Mouse (Mus musculus) MEL (cell line): ENCODE measurements around the gene Gm10309. TPM values are rescaled to one million over a fixed set of nuclear protein-coding genes. Genes with fewer than 3 reads are reported as not detected.

ENCODE experiments used
- DNase-seq: peaks from one replicate; pipeline ENCODE4 v3.0.0; 2011; ENCODE audit warnings: low read depth, low spot score
- H3K27ac ChIP-seq: 2 replicates; pipeline ENCODE4 v1.5.1; 2012; ENCODE audit warnings: low read depth, mild to moderate bottlenecking, control low read depth, low read length, moderate library complexity; ENCODE audit not compliant: control insufficient read depth
- H3K27me3 ChIP-seq, 2 experiments: fragments of 150-350 bp in 1 of 2; sonication (generic) in 1 of 2; 2 replicates each; pipeline ENCODE4 v1.6.1; 2012; ENCODE audit warnings: low read length in 2 of 2, mild to moderate bottlenecking in 2 of 2, improper control_type of control experiment in 1 of 2, moderate library complexity in 1 of 2; ENCODE audit not compliant: insufficient read depth in 2 of 2, control insufficient read depth in 1 of 2
- H3K36me3 ChIP-seq, 2 experiments: 2 replicates each; pipeline ENCODE4 v1.6.1; 2012 to 2014; ENCODE audit warnings: low read length in 2 of 2, improper control_type of control experiment in 1 of 2, inconsistent platforms in 1 of 2, mild to moderate bottlenecking in 1 of 2; ENCODE audit not compliant: insufficient read depth in 2 of 2, control insufficient read depth in 1 of 2
- H3K4me1 ChIP-seq, 2 experiments: fragments of 150-350 bp in 1 of 2; sonication (generic) in 1 of 2; 2 replicates each; pipeline ENCODE4 v1.6.1; 2012; ENCODE audit warnings: low read length in 2 of 2, improper control_type of control experiment in 1 of 2, mild to moderate bottlenecking in 1 of 2; ENCODE audit not compliant: insufficient read depth in 2 of 2, control insufficient read depth in 1 of 2
- H3K4me3 ChIP-seq, 2 experiments: fragments of 150-350 bp in 1 of 2; sonication (generic) in 1 of 2; 2 replicates each; pipeline ENCODE4 v1.5.1; 2012; ENCODE audit warnings: low read depth in 2 of 2, low read length in 2 of 2, mild to moderate bottlenecking in 2 of 2, moderate library complexity in 2 of 2, control low read depth in 1 of 2, improper control_type of control experiment in 1 of 2; ENCODE audit not compliant: control insufficient read depth in 1 of 2, insufficient read depth in 1 of 2
- H3K79me2 ChIP-seq: 2 replicates; pipeline ENCODE4 v1.6.1; 2012; ENCODE audit warnings: mild to moderate bottlenecking, low read length, moderate library complexity; ENCODE audit not compliant: control insufficient read depth, poor library complexity, insufficient read depth
- H3K9ac ChIP-seq: 2 replicates; pipeline ENCODE4 v1.6.1; 2012; ENCODE audit warnings: low read depth, mild to moderate bottlenecking, control low read depth, low read length, moderate library complexity; ENCODE audit not compliant: control insufficient read depth, poor library complexity, severe bottlenecking
- H3K9me3 ChIP-seq: fragments of 150-350 bp; sonication (generic); replicated peaks from 2 replicates; pipeline ENCODE4 v1.6.1; 2012; ENCODE audit warnings: mild to moderate bottlenecking, low read length, improper control_type of control experiment, moderate library complexity; ENCODE audit not compliant: insufficient read depth
- BHLHE40 ChIP-seq: IDR thresholded peaks from 2 replicates; pipeline ENCODE4 v1.6.1; 2012; ENCODE audit warnings: low read depth, mild to moderate bottlenecking, inconsistent platforms, low read length, improper control_type of control experiment, borderline replicate concordance
- CHD2 ChIP-seq: IDR thresholded peaks from 2 replicates; pipeline ENCODE4 v1.6.1; 2011; ENCODE audit warnings: low read length, improper control_type of control experiment
- ELF1 ChIP-seq: IDR thresholded peaks from 2 replicates; pipeline ENCODE4 v1.6.1; 2014; ENCODE audit warnings: low read depth, mild to moderate bottlenecking, inconsistent platforms, low read length, improper control_type of control experiment, moderate library complexity
- EP300 ChIP-seq, 2 experiments: IDR thresholded peaks; 2 replicates each; pipeline ENCODE4 v1.6.1; 2011; ENCODE audit warnings: improper control_type of control experiment in 2 of 2, low read length in 2 of 2, low read depth in 1 of 2, mild to moderate bottlenecking in 1 of 2
- GABPA ChIP-seq: IDR thresholded peaks from 2 replicates; pipeline ENCODE4 v1.6.1; 2012; ENCODE audit warnings: low read depth, mild to moderate bottlenecking, inconsistent platforms, low read length, improper control_type of control experiment, moderate library complexity
- GATA1 ChIP-seq: IDR thresholded peaks from 2 replicates; pipeline ENCODE4 v1.6.1; 2011; ENCODE audit warnings: low read depth, low read length, improper control_type of control experiment
- KAT2A ChIP-seq: conservative IDR thresholded peaks from 2 replicates; pipeline ENCODE4 v1.6.1; 2012; ENCODE audit warnings: low read depth, low read length, improper control_type of control experiment, inconsistent platforms
- MAFK ChIP-seq: IDR thresholded peaks from 2 replicates; pipeline ENCODE4 v1.6.1; 2011; ENCODE audit warnings: low read depth, mild to moderate bottlenecking, low read length, improper control_type of control experiment, borderline replicate concordance
- MAZ ChIP-seq: IDR thresholded peaks from 2 replicates; pipeline ENCODE4 v1.6.1; 2012; ENCODE audit warnings: low read depth, mild to moderate bottlenecking, inconsistent platforms, low read length, improper control_type of control experiment
- MEF2A ChIP-seq: IDR thresholded peaks from 2 replicates; pipeline ENCODE4 v1.6.1; 2014; ENCODE audit warnings: low read depth, mild to moderate bottlenecking, inconsistent platforms, low read length, improper control_type of control experiment; ENCODE audit not compliant: poor library complexity, insufficient replicate concordance, severe bottlenecking; ENCODE audit errors: extremely low read depth
- MXI1 ChIP-seq: IDR thresholded peaks from 2 replicates; pipeline ENCODE4 v1.6.1; 2011; ENCODE audit warnings: mild to moderate bottlenecking, low read depth, low read length, improper control_type of control experiment
- MYB ChIP-seq: IDR thresholded peaks from 2 replicates; pipeline ENCODE4 v1.6.1; 2011; ENCODE audit warnings: mild to moderate bottlenecking, low read depth, low read length, improper control_type of control experiment
- NRF1 ChIP-seq: IDR thresholded peaks from 2 replicates; pipeline ENCODE4 v1.6.1; 2014; ENCODE audit warnings: low read depth, mild to moderate bottlenecking, inconsistent platforms, low read length, improper control_type of control experiment, moderate library complexity; ENCODE audit not compliant: poor library complexity, insufficient read depth, severe bottlenecking
- POLR2A ChIP-seq, 2 experiments: IDR thresholded peaks; 2 replicates each; pipeline ENCODE4 v1.6.1; 2011 to 2012; ENCODE audit warnings: low read length in 2 of 2, mild to moderate bottlenecking in 2 of 2, control low read depth in 1 of 2, improper control_type of control experiment in 1 of 2, low read depth in 1 of 2, moderate library complexity in 1 of 2; ENCODE audit not compliant: control insufficient read depth in 1 of 2, insufficient read depth in 1 of 2, poor library complexity in 1 of 2
- POLR2AphosphoS2 ChIP-seq: IDR thresholded peaks from 2 replicates; pipeline ENCODE4 v1.6.1; 2011; ENCODE audit warnings: low read length, improper control_type of control experiment
- RCOR1 ChIP-seq: IDR thresholded peaks from 2 replicates; pipeline ENCODE4 v1.6.1; 2012; ENCODE audit warnings: low read depth, mild to moderate bottlenecking, inconsistent platforms, low read length, improper control_type of control experiment
- TBP ChIP-seq: IDR thresholded peaks from 2 replicates; pipeline ENCODE4 v1.8.0; 2011; ENCODE audit warnings: low read depth, low read length, improper control_type of control experiment
- TCF12 ChIP-seq: IDR thresholded peaks from 2 replicates; pipeline ENCODE4 v1.6.1; 2014; ENCODE audit warnings: low read depth, mild to moderate bottlenecking, inconsistent platforms, low read length, improper control_type of control experiment, moderate library complexity
- UBTF ChIP-seq: IDR thresholded peaks from 2 replicates; pipeline ENCODE4 v1.6.1; 2012; ENCODE audit warnings: low read depth, mild to moderate bottlenecking, inconsistent platforms, low read length, improper control_type of control experiment, moderate library complexity, borderline replicate concordance; ENCODE audit not compliant: insufficient read depth
- USF1 ChIP-seq: IDR thresholded peaks from 2 replicates; pipeline ENCODE4 v1.6.1; 2014; ENCODE audit warnings: low read depth, mild to moderate bottlenecking, inconsistent platforms, low read length, improper control_type of control experiment, moderate library complexity
- USF2 ChIP-seq, 2 experiments: IDR thresholded peaks; 2 replicates each; pipeline ENCODE4 v1.6.1; 2011 to 2012; ENCODE audit warnings: improper control_type of control experiment in 2 of 2, low read length in 2 of 2, borderline replicate concordance in 1 of 2, inconsistent platforms in 1 of 2, low read depth in 1 of 2, mild to moderate bottlenecking in 1 of 2; ENCODE audit not compliant: insufficient read depth in 1 of 2
- ZMIZ1 ChIP-seq: IDR thresholded peaks from 2 replicates; pipeline ENCODE4 v1.6.1; 2012; ENCODE audit warnings: low read depth, mild to moderate bottlenecking, inconsistent platforms, low read length, improper control_type of control experiment, moderate library complexity
- ZNF384 ChIP-seq: IDR thresholded peaks from 2 replicates; pipeline ENCODE4 v1.6.1; 2012; ENCODE audit warnings: low read depth, mild to moderate bottlenecking, inconsistent platforms, low read length, improper control_type of control experiment
- polyA plus RNA-seq, 2 experiments: library from polyadenylated mRNA; stranded (reverse) in 1 of 2; unstranded in 1 of 2; fragments of >175 nt in 1 of 2; fragments of >200 nt in 1 of 2; gene quantifications; 2 replicates each; pipeline versions ENCODE4 v1.2.1 to v1.2.4; 2012; ENCODE audit warnings: low replicate concordance in 2 of 2, low read depth in 1 of 2; ENCODE audit not compliant: insufficient read length in 2 of 2, insufficient read depth in 1 of 2, missing spikeins in 1 of 2
- total RNA-seq: library from RNA; depleted of rRNA; stranded (reverse); fragments of 300-350 nt; gene quantifications from 2 replicates; pipeline ENCODE4 v1.2.3, GENCODE M21; 2012

Gene Gm10309
- total and polyA plus RNA-seq, 3 experiments = 0.06 TPM; not detected in 2

- TF ChIP-seq ELF1 = no peak
- TF ChIP-seq NRF1 = no peak
- no peak for TF ChIP-seq MXI1
- TF ChIP-seq EP300 (IDR thresholded peaks at IDR 0.05; ENCODE audit: low read depth in 1 of 2, low read length in 2 of 2) = no peak
- TF ChIP-seq MYB = no peak
- TF ChIP-seq TCF12 = no peak
- TF ChIP-seq TBP = no peak
- no peak for TF ChIP-seq USF2 (IDR thresholded peaks at IDR 0.05; ENCODE audit: borderline replicate concordance in 1 of 2, insufficient read depth in 1 of 2, low read depth in 1 of 2, low read length in 2 of 2)
- no peak for TF ChIP-seq CHD2
- no peak for TF ChIP-seq USF1
- no peak for TF ChIP-seq RCOR1
- TF ChIP-seq POLR2AphosphoS2 = no peak
- no peak for TF ChIP-seq GATA1
- no peak for TF ChIP-seq UBTF
- TF ChIP-seq MAFK = no peak
- no peak for TF ChIP-seq POLR2A (IDR thresholded peaks at IDR 0.05; ENCODE audit: control insufficient read depth in 1 of 2, insufficient read depth in 1 of 2, low read depth in 1 of 2, low read length in 2 of 2, poor library complexity in 1 of 2)
- TF ChIP-seq GABPA = no peak
- TF ChIP-seq BHLHE40 = no peak
- TF ChIP-seq ZNF384 = no peak
- TF ChIP-seq MAZ = no peak
- DNase-seq = no peak
- Histone ChIP-seq H3K4me3 (no peak overlapping the region), H3K4me1 (no peaks in the 10 kb centered on the region; a peak in 1 of 4 replicates), H3K9me3 (no peaks in the 10 kb centered on the region), H3K27me3 (no peaks in the 10 kb centered on the region), H3K9ac (no peak overlapping the region), H3K36me3 (no peaks in the 10 kb centered on the region), H3K79me2 (no peaks in the 10 kb centered on the region), H3K27ac (no peak overlapping the region)
Observed at GRCm38 (mm10) chr17:86470160-86470559, 34.9 kb downstream of the Gm10309 start.

GRCm38 (mm10) chr17:86467967-86468366 is 37.1 kb downstream of the Gm10309 start:
- Histone ChIP-seq H3K36me3 (no peaks in the 10 kb centered on the region), H3K9me3 (no peaks in the 10 kb centered on the region), H3K9ac (no peak overlapping the region), H3K27ac (no peak overlapping the region), H3K4me1 (no peaks in the 10 kb centered on the region; a peak in 1 of 4 replicates), H3K27me3 (no peaks in the 10 kb centered on the region), H3K4me3 (no peak overlapping the region), H3K79me2 (no peaks in the 10 kb centered on the region)
- no peak for DNase-seq
- TF ChIP-seq KAT2A (no peak), USF2 (IDR thresholded peaks at IDR 0.05; ENCODE audit: borderline replicate concordance in 1 of 2, insufficient read depth in 1 of 2, low read depth in 1 of 2, low read length in 2 of 2) (no peak), GABPA (no peak), MEF2A (no peak), ZMIZ1 (no peak)
